Mouse (Mus musculus) layer of hippocampus, adult 11-12 months (tissue): ENCODE data around the gene Eras.
"Not testable (repeated sequence)": the region's sequence is repeated elsewhere in the genome, so short reads cannot be mapped to it uniquely, and the experiment has no call there.

Experiments
- DNase-seq: peaks from one replicate; pipeline ENCODE4 v3.0.0; 2022; ENCODE audit warnings: low spot score

Eras gene

GRCm38 (mm10) chrX:7910473-7910872, 17.9 kb downstream of the Eras start:
- no peak for DNase-seq

GRCm38 (mm10) chrX:7909242-7909641, 19.2 kb downstream of the Eras start, which contains the start of gene Gm10490:
Gm10490 (plus strand) TSS chrX:7909542.
- DNase-seq = not testable (repeated sequence)

- DNase-seq = no peak
Observed at GRCm38 (mm10) chrX:7907735-7908134, 20.7 kb downstream of the Eras start, which contains the start of gene Gm10491. Gm10491 (minus strand) TSS chrX:7907835.

GRCm38 (mm10) chrX:7904441-7904840, 24.0 kb downstream of the Eras start:
- no peak for DNase-seq

- peak; percentile 90 for DNase-seq
Observed at GRCm38 (mm10) chrX:7898880-7899874, 29.2 kb downstream of the Eras start, which contains the start of the genes Pqbp1 and Timm17b. Pqbp1 (minus strand) TSS chrX:7899269. Timm17b (plus strand) TSS chrX:7899357.

- DNase-seq = no peak
Observed at GRCm38 (mm10) chrX:7898211-7898610, 30.2 kb downstream of the Eras start.

- peak; percentile 85 for DNase-seq
Observed at GRCm38 (mm10) chrX:7883841-7884567, 44.4 kb downstream of the Eras start, which contains the start of gene Slc35a2. Slc35a2 (plus strand) TSS chrX:7884028.

GRCm38 (mm10) chrX:7879819-7880218, 48.6 kb downstream of the Eras start:
- DNase-seq = peak; percentile 64

GRCm38 (mm10) chrX:7878495-7878894, 49.9 kb downstream of the Eras start:
- no peak for DNase-seq

GRCm38 (mm10) chrX:7878007-7878419, 50.4 kb downstream of the Eras start, which contains the start of gene Pim2:
Pim2 (plus strand) TSS chrX:7878262.
- peak; percentile 79 for DNase-seq
